Comparison of ENCODE assay signal across 23 mouse cellular contexts in the genomic region with DNA sequence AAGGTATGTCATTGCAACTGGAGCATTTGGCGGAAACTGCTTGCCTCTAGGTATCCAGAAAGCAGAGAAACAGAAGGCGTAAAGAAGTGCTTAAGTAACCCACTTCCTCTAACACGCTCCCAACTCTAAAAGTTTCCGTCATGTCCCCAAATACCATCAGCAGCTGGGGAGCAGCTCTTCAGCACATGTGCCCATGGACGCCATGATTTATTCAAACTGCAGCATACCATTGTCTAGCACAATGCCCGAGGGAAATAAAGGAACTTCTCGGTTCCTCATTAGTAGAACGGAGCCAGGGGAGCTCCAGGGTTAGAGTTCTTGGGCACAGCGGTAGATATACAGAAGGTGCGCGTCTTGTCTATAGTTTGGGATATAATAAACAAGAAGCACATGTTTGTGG.
"Had no signal": no experiment of that assay in that cellular context is flagged by ENCODE, and none has a peak within 500 bp of the region (broad histone marks: within the 10 kb centered on the region; RNA-seq: fewer than 3 reads in every experiment).

No protein-coding gene starts in this region.

- H3K4me3 ChIP-seq: heart, embryonic 10.5 days; heart, embryonic 12.5 days; hindbrain, embryonic 13.5 days; hindbrain, embryonic 15.5 days; layer of hippocampus, adult 2 months; left cerebral cortex, adult 2 months; limb, embryonic 10.5 days; limb, embryonic 12.5 days; liver, embryonic 13.5 days; liver, embryonic 15.5 days had no signal

- H3K9ac ChIP-seq: heart, embryonic 12.5 days; hindbrain, embryonic 13.5 days; hindbrain, embryonic 15.5 days; limb, embryonic 12.5 days; liver, embryonic 13.5 days; liver, embryonic 15.5 days had no signal

- H3K27ac ChIP-seq: heart, embryonic 10.5 days; hindbrain, embryonic 13.5 days; hindbrain, embryonic 15.5 days; hindbrain, postnatal 0 days; layer of hippocampus, adult 2 months; left cerebral cortex, adult 2 months; limb, embryonic 10.5 days; limb, embryonic 12.5 days; liver, embryonic 13.5 days; liver, embryonic 15.5 days had no signal

- DNase-seq: gastrocnemius, postnatal 14 days; gastrocnemius, postnatal 36 days; heart, adult 18-20 months; heart, postnatal 10 days; heart, postnatal 36 days; kidney, adult 18-20 months; kidney, adult 8-10 months; kidney, postnatal 10 days; kidney, postnatal 25 days; kidney, postnatal 4 days; liver; liver, embryonic 13.5 days had no signal

- H3K4me1 ChIP-seq: heart, embryonic 10.5 days; hindbrain, embryonic 15.5 days; liver, embryonic 13.5 days; liver, embryonic 15.5 days had no signal

- H3K9me3 ChIP-seq: heart, embryonic 10.5 days; hindbrain, embryonic 13.5 days; hindbrain, embryonic 15.5 days; limb, embryonic 10.5 days; liver, embryonic 13.5 days; liver, embryonic 15.5 days had no signal

- H3K36me3 ChIP-seq: heart, embryonic 10.5 days; heart, embryonic 12.5 days; hindbrain, embryonic 13.5 days; hindbrain, embryonic 15.5 days; limb, embryonic 10.5 days; limb, embryonic 12.5 days; liver, embryonic 13.5 days; liver, embryonic 15.5 days had no signal

- H3K4me2 ChIP-seq: heart, embryonic 12.5 days; hindbrain, embryonic 13.5 days; hindbrain, embryonic 15.5 days; limb, embryonic 12.5 days; liver, embryonic 11.5 days; liver, embryonic 13.5 days; liver, embryonic 15.5 days had no signal

- H3K27me3 ChIP-seq: heart, embryonic 12.5 days; hindbrain, embryonic 13.5 days; hindbrain, embryonic 15.5 days; limb, embryonic 12.5 days; liver, embryonic 13.5 days; liver, embryonic 15.5 days had no signal
